Mouse (Mus musculus) adrenal gland, adult (tissue): ENCODE measurements around the gene Gm48552.

Experiments used
- DNase-seq, 2 experiments: peaks; one replicate each; pipeline ENCODE4 v3.0.0; 2022 to 2023; ENCODE audit warnings: low spot score in 1 of 2; ENCODE audit not compliant: inconsistent age in 2 of 2

The Gm48552 gene

DNA sequence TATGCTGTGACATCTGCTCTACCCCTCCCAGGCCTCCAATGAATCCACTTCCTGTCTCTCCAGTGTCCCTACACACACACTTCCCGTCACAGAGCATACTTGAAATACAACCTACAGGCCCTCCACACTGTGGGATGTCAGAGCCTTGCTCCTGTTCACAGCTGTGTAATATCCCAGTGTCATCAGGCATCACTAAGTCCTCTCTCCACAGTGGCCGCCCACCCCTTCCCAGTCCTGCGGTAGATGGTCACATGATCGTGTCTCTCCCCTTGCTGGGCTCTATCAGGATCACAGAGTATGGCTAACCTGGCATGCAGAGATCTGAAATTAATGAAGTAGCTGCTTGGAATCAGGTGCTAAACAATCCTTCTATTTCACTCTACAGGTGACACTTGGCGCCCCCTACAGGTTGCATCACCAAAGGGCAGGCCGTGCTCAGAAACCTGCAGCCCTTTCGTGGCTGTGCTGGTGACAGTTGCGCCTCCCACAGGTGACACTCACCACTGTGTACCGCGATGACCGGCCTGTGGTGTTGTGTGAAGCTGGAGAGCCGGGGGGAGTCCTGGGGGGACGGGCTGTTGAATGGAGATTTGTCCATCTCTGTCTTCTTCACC lies 16.9 kb downstream of the Gm48552 start:
- DNase-seq: peak; percentile 63 to 85

DNA sequence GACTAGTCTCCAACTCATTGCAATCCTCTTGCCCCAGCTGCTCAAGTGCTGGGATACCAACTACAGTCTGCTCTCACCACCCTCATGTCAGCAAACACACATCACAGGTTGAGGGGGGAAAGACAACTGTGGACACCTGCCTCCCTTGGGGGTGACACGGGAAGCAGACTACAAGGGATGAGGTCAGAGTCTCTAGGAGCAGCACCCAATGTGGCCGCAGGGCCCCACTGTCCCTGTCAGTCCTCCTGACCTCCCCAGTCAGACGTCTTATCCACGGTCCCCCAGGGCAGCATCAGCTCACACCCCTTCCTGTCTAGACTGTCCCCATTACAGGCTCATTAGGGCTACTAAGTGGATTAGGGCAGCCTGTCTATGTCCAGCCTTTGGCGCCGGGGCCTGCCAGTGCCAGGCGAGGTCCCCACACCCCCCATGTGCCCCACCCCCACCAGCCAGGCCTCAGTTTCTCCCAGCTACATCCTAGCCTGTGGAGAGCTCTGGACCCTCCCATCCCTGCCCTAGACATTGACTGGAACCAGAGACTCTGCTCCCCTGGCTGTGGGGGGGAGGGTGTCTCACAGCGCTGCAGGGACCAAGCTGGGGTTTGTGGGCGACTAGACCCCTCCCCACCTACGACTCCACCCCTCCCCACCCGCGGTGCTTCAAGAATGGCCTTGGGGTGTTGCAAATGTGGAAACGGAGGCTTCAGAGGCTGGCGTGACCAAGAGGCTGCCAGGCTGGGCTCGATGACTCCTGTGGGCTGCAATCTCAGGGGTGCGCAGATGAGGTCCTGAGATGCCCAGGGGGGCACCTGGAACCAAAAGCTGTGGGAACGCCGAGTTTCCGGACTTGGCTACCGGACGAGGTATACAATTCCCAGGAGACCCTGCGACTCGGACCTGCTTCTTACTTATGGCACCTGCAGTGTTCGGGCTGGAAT lies 18.0 kb downstream of the Gm48552 start:
- DNase-seq: peak; percentile 52 to 65

DNA sequence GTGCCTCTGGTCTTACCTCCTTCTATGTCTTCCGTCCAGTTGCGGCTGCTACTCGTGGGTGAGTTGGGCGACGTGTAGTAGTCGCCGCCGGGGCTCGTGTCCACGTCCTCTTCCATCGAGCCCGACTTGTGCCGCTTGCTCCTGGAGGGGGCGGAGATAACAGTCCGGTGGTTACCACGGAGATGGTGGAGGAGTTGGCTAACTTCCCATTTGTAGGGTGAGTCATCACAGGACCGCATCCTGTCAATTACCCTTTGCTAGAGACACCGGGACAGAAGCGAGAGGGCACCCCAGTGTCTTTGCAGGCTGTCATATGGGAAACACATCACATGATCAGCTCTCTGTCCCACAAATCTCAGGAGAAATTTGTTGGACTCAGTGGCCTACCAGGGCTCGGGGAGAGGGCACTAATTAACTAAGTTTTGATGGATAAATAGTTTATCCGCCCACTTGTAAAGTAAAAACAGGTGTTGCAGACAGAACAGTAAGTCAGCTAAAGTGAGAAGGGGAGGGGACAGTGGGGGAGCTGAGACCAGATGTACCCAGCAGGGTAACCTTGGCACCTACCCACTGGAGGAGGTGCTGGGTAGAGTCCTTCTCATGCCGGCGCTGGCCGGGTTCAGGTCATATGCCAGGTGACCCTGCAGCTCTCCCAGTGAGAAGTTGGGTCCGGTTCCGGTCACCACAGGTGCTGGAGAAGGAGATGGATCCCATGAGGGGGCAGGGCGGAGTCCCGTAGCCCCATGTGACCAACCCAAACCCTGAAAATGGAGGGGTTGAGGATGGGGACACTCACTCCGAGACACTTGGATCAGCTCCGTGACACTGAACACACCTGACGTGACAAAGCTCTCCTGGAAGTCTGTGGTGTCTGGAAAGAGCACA lies 19.0 kb downstream of the Gm48552 start:
- DNase-seq: peak; percentile 94 to 98

DNA sequence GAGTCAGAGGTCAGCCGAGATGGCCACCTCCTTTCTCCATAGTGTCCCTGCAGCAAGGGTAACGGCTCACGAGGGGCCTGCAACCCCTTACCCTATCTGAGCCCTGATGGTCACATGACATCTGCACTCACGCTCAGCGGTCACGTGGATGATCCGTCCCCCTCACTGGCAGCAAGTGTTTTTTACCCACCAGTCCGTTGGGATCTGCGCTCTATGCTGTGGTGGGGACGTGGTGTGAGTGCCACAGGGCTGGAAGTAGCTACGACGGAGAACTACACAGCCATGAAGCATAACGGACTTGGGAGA lies 19.6 kb downstream of the Gm48552 start:
- peak in 1 of 2 experiments; percentile 38 for DNase-seq

DNA sequence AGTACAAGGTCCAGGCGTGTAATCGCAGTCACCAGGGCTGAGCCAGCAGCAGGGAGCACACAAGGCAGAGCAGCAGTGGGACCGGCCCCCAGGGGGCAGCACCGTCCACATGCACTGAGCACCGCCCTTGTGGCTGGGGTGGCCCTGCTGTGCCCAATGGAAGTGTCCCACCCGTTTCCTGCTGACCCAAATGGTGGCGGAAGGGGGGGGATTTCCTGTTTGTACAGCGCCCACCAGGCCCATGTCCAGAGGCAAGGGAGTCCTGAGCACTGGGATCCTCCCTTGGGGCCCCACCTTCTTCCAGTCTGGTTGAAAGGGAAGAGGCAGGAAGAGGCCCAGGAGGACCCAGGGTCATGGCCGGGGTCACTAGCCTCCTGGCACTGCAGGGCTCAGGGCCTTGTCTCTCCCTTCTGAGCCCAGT lies 20.1 kb downstream of the Gm48552 start:
- peak; percentile 90 to 95 for DNase-seq

- DNase-seq: peak in 1 of 2 experiments; percentile 47
Measured at GRCm38 (mm10) chr10:81409330-81409729, 20.5 kb downstream of the Gm48552 start.

- peak; percentile 44 to 62 for DNase-seq
Measured at GRCm38 (mm10) chr10:81410350-81410749, 21.5 kb downstream of the Gm48552 start.

GRCm38 (mm10) chr10:81410981-81411380 lies 22.2 kb downstream of the Gm48552 start:
- DNase-seq: peak; percentile 51 to 81

DNA sequence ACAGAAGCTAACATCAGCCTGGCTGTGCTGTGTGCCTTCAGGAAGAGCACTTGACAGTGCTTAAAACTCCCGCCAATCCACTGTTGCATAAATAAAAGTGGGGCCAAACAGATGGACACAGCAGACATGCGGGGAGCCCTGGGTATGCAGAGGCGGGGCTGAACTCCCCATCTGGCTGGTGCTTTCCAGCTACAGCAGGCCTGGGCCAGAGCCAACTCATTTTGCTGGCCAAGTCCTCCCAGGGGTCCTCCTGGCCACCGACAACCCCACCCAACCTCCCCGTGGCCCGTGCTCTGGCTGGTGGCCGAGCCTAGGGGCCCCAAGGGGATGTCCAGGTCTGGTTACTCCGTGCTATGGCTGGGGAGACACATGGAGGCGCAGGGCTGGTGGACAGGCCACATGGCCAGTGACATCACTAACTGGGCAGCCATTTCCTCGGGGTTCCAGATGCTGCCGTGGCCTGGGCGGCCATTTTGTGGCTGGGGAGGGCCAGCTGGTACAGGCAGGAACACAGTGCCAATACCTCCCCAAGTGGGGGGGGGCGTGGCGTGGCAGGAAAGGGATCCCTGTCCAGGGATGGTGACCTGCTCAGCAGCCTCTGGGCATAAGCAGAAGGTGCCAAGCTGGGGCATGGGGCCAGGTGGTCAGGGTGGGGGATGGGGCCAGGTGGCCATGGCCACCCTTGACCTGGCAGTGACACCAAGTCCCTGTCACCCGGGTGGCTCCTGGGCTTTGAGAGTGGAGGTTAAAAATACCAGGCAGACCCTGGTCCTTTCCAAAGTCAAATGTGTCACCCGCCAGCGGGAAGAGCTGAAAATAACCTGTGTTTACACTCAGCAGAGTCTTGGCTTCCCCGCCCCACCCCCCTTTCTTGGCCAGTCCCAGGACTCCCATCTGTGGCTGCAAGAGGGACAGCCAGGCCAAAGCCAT lies 22.9 kb downstream of the Gm48552 start:
- DNase-seq: peak; percentile 84 to 92

DNA sequence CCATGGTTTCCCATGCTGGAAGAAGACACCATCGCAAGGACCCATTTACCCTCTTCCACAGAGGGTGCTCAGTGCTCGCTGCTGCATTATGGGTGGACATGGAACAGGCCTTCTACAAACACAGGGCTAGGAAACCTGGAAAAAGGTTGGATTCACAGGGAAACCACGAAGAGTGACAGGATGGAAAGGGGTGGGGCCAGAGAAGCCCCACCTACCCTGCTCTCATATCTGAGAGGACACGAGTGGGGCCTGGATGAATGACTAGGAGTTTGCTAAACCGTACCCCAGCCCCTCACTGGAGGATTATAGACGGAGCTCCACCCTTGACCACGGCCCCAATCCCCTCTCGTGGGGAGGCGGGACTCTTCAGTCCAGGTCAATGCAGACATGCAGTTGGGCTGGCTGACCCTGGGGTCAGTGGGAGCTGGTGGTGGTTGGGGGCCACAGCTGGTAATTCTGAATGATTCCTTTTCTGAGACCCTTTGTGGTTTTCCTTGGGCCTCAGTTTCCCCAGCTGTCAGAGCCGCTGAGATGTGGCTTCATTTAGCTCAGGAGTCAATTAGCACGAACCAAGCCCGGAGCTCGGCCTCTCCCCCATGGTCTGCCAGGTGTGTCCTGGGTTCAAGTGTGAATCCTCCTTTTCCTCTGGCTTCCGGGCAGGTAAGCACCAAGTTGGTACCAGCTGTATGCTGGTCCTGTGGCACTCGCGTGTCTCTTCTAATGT lies 23.9 kb downstream of the Gm48552 start:
- DNase-seq: peak; percentile 43 to 66

GRCm38 (mm10) chr10:81413310-81414261 lies 24.8 kb downstream of the Gm48552 start:
- peak; percentile 93 to 97 for DNase-seq

- peak in 1 of 2 experiments; percentile 49 for DNase-seq
Measured at GRCm38 (mm10) chr10:81414682-81415081, 25.9 kb downstream of the Gm48552 start.

DNA sequence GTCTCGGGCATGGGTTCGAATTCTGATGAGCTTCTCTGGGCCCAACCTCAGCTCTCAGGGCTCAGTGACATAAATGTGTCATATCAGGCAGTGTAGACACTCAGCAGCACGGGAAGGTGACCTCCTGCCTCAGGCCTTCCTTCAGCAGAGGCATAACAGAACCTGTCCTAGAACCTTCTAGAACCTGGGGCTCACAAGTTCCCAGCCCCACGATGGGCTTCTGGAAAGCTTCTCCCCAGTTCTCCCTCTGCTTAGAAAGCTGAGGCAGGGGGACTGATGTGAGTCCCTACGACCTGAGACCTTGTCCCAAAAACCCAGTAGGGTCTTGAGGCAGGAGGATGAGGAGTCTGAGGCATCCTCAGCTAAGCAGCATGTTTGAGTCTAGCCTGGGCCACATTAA lies 26.3 kb downstream of the Gm48552 start:
- DNase-seq: peak in 1 of 2 experiments; percentile 71

- DNase-seq: peak; percentile 44 to 68
Measured at GRCm38 (mm10) chr10:81415549-81416310, 26.9 kb downstream of the Gm48552 start.

- peak; percentile 83 to 92 for DNase-seq
Measured at GRCm38 (mm10) chr10:81416581-81417226, 27.9 kb downstream of the Gm48552 start.

- peak in 1 of 2 experiments; percentile 11 for DNase-seq
Measured at GRCm38 (mm10) chr10:81417227-81418215, 28.7 kb downstream of the Gm48552 start.
